14 mouse cellular contexts compared by ENCODE assay signal in the genomic region with DNA sequence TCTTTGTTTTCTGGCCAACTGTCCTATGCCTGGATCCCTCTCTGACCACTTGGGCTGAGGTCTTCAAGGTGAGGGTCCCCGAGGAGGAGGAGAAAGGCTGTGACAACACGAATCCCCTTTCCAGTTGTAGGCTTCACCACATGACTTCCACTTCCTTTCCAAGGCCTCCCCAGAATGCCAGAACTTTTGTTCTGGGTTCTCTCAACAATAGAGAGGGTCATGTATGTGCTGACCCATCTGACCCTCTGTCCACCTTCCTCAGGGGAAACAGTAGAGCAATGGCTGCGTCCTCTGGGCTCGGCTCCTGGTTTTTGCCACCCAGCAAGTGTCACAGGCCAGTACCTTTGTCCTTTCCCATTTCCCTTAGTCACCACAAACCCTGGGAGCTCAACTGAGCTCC.
"Had no signal": no experiment of that assay in that cellular context is flagged by ENCODE, and none has a peak within 500 bp of the region (broad histone marks: within the 10 kb centered on the region; RNA-seq: fewer than 3 reads in every experiment).

No protein-coding gene starts in this region.

- H3K27me3 ChIP-seq: midbrain, embryonic 13.5 days; midbrain, embryonic 15.5 days; neural tube, embryonic 12.5 days had no signal

- H3K27ac ChIP-seq: macrophage; midbrain, embryonic 13.5 days; midbrain, embryonic 15.5 days; neural tube, embryonic 12.5 days had no signal

- H3K9ac ChIP-seq: lung, embryonic 14.5 days; midbrain, embryonic 13.5 days; midbrain, embryonic 15.5 days; neural tube, embryonic 12.5 days had no signal

- H3K9me3 ChIP-seq: megakaryocyte, embryonic 14.5 days; midbrain, embryonic 13.5 days; midbrain, embryonic 15.5 days; neural tube, embryonic 12.5 days had no signal

- H3K4me1 ChIP-seq: midbrain, embryonic 13.5 days; midbrain, embryonic 15.5 days; neural tube, embryonic 12.5 days had no signal

- H3K36me3 ChIP-seq: midbrain, embryonic 13.5 days; midbrain, embryonic 15.5 days; neural tube, embryonic 12.5 days had no signal

- DNase-seq: lung, adult 18-20 months; lung, embryonic 14.5 days; lung, postnatal 10 days; lung, postnatal 36 days; right cerebral cortex, postnatal 14 days; thymus, adult 2 months; thymus, postnatal 25 days; thymus, postnatal 4 days had no signal

- H3K4me2 ChIP-seq: lung, embryonic 14.5 days; midbrain, embryonic 11.5 days; midbrain, embryonic 13.5 days; midbrain, embryonic 15.5 days; neural tube, embryonic 12.5 days had no signal

- ATAC-seq: midbrain, embryonic 13.5 days; midbrain, embryonic 15.5 days had no signal

- H3K4me3 ChIP-seq: megakaryocyte, embryonic 14.5 days; midbrain, embryonic 13.5 days; midbrain, embryonic 15.5 days; neural tube, embryonic 12.5 days had no signal
